Comparison of ENCODE assay signal across 18 mouse cellular contexts in the genomic region with DNA sequence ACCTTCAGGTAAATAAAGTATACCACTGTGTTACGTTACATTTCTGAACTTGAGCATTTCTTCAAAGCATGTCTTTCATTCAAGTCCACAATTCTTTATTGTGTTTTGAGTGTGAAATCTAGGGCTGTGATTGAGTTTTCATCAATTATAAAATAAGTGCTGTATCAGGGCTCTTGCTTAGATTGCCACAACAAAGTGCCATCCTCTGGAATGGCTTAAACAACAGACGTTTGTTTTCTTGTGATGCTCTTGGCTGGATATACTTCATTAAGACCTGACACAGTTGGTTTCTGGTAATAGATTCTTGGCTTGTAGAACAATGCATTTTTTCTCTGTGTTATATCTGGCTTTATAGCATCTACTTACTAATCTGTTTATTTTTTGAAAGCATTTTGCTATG.
DNase-seq lines count a peak whose midpoint lies in the region; ATAC-seq and TF ChIP-seq lines count a peak whose summit lies in the region.
"Had no signal": no experiment of that assay in that cellular context is flagged by ENCODE, and none has a peak within 500 bp of the region (broad histone marks: within the 10 kb centered on the region; RNA-seq: fewer than 3 reads in every experiment).

No protein-coding gene starts in this region.

- no peak overlapping the region for H3K9ac ChIP-seq in heart, postnatal 0 days (replicated peaks; ENCODE audit: low read depth, low read length)
- H3K9ac ChIP-seq in midbrain, embryonic 15.5 days = no peak overlapping the region
- no peak overlapping the region for H3K9ac ChIP-seq in midbrain, embryonic 16.5 days (ENCODE audit: low read depth, low read length)
- H3K9ac ChIP-seq in hindbrain, embryonic 14.5 days = no peak overlapping the region
- H3K9ac ChIP-seq: kidney, embryonic 15.5 days; limb, embryonic 15.5 days; liver, embryonic 14.5 days; lung, embryonic 15.5 days had no signal

- 0 out of 2 replicates have a peak overlapping the region, but pooled peaks have one; percentile 41 for H3K27ac ChIP-seq in heart, postnatal 0 days (ENCODE audit: low read depth)
- H3K27ac ChIP-seq in midbrain, embryonic 15.5 days = 0 out of 2 replicates have a peak overlapping the region, but pooled peaks have one; percentile 53
- no peak overlapping the region for H3K27ac ChIP-seq in midbrain, embryonic 16.5 days (ENCODE audit: low read length)
- H3K27ac ChIP-seq in hindbrain, embryonic 14.5 days = peak overlapping the region; percentile 63
- H3K27ac ChIP-seq: kidney, embryonic 15.5 days; left cerebral cortex, adult 2 months; limb, embryonic 15.5 days; liver, embryonic 14.5 days; lung, embryonic 15.5 days; stomach, postnatal 0 days had no signal

- no peak overlapping the region for H3K4me2 ChIP-seq in heart, postnatal 0 days (ENCODE audit: low read depth, low read length)
- no peak overlapping the region for H3K4me2 ChIP-seq in midbrain, embryonic 15.5 days
- H3K4me2 ChIP-seq in midbrain, embryonic 16.5 days (ENCODE audit: low read length) = no peak overlapping the region
- H3K4me2 ChIP-seq in hindbrain, embryonic 14.5 days (replicated peaks) = no peak overlapping the region
- H3K4me2 ChIP-seq: kidney, embryonic 15.5 days; limb, embryonic 15.5 days; lung, embryonic 15.5 days had no signal

- DNase-seq in heart, postnatal 0 days (ENCODE audit: low spot score) = no peak
- no peak for DNase-seq in heart, postnatal 14 days
- DNase-seq in hindbrain, embryonic 14.5 days (ENCODE audit: low spot score) = no peak
- peak; percentile 61 for DNase-seq in retina, postnatal 1 day
- DNase-seq in gastrocnemius, postnatal 14 days = no peak
- no peak for DNase-seq in frontal cortex, postnatal 25 days (ENCODE audit: low spot score in 2 of 2)
- DNase-seq: thymus, adult 2 months; thymus, postnatal 4 days had no signal

- peaks cover 11% of the 10 kb centered on the region for H3K4me1 ChIP-seq in heart, postnatal 0 days (ENCODE audit: control insufficient read depth, insufficient read depth)
- peaks cover 8% of the 10 kb centered on the region for H3K4me1 ChIP-seq in midbrain, embryonic 15.5 days
- H3K4me1 ChIP-seq in midbrain, embryonic 16.5 days (ENCODE audit: control insufficient read depth, insufficient read depth, low read length) = peaks cover 3% of the 10 kb centered on the region; the same call in 1 of the 2 replicates
- peaks cover 11% of the 10 kb centered on the region for H3K4me1 ChIP-seq in hindbrain, embryonic 14.5 days (replicated peaks; ENCODE audit: control insufficient read depth, insufficient read depth, low read length)
- H3K4me1 ChIP-seq: limb, embryonic 15.5 days; megakaryocyte, embryonic 14.5 days had no signal

- H3K27me3 ChIP-seq in heart, postnatal 0 days (ENCODE audit: control insufficient read depth, insufficient read depth, low read length) = no peaks in the 10 kb centered on the region
- no peaks in the 10 kb centered on the region for H3K27me3 ChIP-seq in midbrain, embryonic 15.5 days (replicated peaks)
- no peaks in the 10 kb centered on the region for H3K27me3 ChIP-seq in midbrain, embryonic 16.5 days (ENCODE audit: control insufficient read depth, insufficient read depth, low read depth, low read length)
- no peaks in the 10 kb centered on the region for H3K27me3 ChIP-seq in hindbrain, embryonic 14.5 days (ENCODE audit: control insufficient read depth, insufficient read depth, low read length)
- H3K27me3 ChIP-seq: kidney, embryonic 15.5 days; limb, embryonic 15.5 days; lung, embryonic 15.5 days; megakaryocyte, embryonic 14.5 days; Patski had no signal

- TF ChIP-seq EP300 in heart, postnatal 0 days (IDR thresholded peaks at IDR 0.05; ENCODE audit: low read depth) = no peak

- H3K9me3 ChIP-seq in heart, postnatal 0 days (replicated peaks; ENCODE audit: control insufficient read depth, low read length) = no peaks in the 10 kb centered on the region
- no peaks in the 10 kb centered on the region for H3K9me3 ChIP-seq in midbrain, embryonic 15.5 days
- no peaks in the 10 kb centered on the region for H3K9me3 ChIP-seq in midbrain, embryonic 16.5 days (replicated peaks; ENCODE audit: control insufficient read depth, low read length, poor library complexity, severe bottlenecking)
- no peaks in the 10 kb centered on the region for H3K9me3 ChIP-seq in hindbrain, embryonic 14.5 days (ENCODE audit: control insufficient read depth, low read length)
- H3K9me3 ChIP-seq: kidney, embryonic 15.5 days; limb, embryonic 15.5 days; lung, embryonic 15.5 days had no signal

- WGBS in heart, postnatal 0 days = 76% methylated on average over 2 of the region's 2 CpGs
- 44% methylated on average over 2 of the region's 2 CpGs for WGBS in midbrain, embryonic 15.5 days
- WGBS in midbrain, embryonic 16.5 days = 42% methylated on average over 2 of the region's 2 CpGs
- 32% methylated on average over 2 of the region's 2 CpGs for WGBS in hindbrain, embryonic 14.5 days

- intact Hi-C loops in heart, postnatal 14 days (cut with DNase I) = no loop called here
- intact Hi-C loops in gastrocnemius, postnatal 14 days (cut with DNase I; ENCODE audit: low total_unique reads) = no loop called here

- H3K36me3 ChIP-seq in heart, postnatal 0 days (replicated peaks; ENCODE audit: control insufficient read depth, insufficient read depth, low read length) = no peaks in the 10 kb centered on the region
- no peaks in the 10 kb centered on the region for H3K36me3 ChIP-seq in midbrain, embryonic 15.5 days (replicated peaks)
- no peaks in the 10 kb centered on the region for H3K36me3 ChIP-seq in midbrain, embryonic 16.5 days (ENCODE audit: control insufficient read depth, insufficient read depth, low read length)
- no peaks in the 10 kb centered on the region for H3K36me3 ChIP-seq in hindbrain, embryonic 14.5 days (replicated peaks; ENCODE audit: control insufficient read depth, insufficient read depth)
- H3K36me3 ChIP-seq: kidney, embryonic 15.5 days; limb, embryonic 15.5 days; lung, embryonic 15.5 days had no signal

- no peak for ATAC-seq in heart, postnatal 0 days (ENCODE audit: insufficient read depth, low read depth)
- ATAC-seq in midbrain, embryonic 15.5 days (replicated peaks) = no peak
- ATAC-seq in midbrain, embryonic 16.5 days = no peak
- peak; percentile 17; the same call in 1 of the 2 replicates for ATAC-seq in hindbrain, embryonic 14.5 days (ENCODE audit: low FRiP score)
- ATAC-seq: Patski had no signal

- no peak overlapping the region for H3K4me3 ChIP-seq in heart, postnatal 0 days (ENCODE audit: low read depth, low read length)
- no peak overlapping the region for H3K4me3 ChIP-seq in midbrain, embryonic 15.5 days
- H3K4me3 ChIP-seq in midbrain, embryonic 16.5 days (ENCODE audit: low read depth, low read length) = no peak overlapping the region
- no peak overlapping the region for H3K4me3 ChIP-seq in hindbrain, embryonic 14.5 days (replicated peaks; ENCODE audit: low read length)
- H3K4me3 ChIP-seq: kidney, embryonic 15.5 days; left cerebral cortex, adult 2 months; limb, embryonic 15.5 days; lung, embryonic 15.5 days; megakaryocyte, embryonic 14.5 days had no signal

- TF ChIP-seq CTCF in heart, postnatal 0 days (IDR thresholded peaks at IDR 0.05; ENCODE audit: low read depth) = no peak
